Mouse (Mus musculus) kidney, adult 8-10 months (tissue): ENCODE measurements around the gene Adamts9.

Experiments
- DNase-seq, 2 experiments: peaks; one replicate each; pipeline ENCODE4 v3.0.0; 2022

Gene Adamts9

DNA sequence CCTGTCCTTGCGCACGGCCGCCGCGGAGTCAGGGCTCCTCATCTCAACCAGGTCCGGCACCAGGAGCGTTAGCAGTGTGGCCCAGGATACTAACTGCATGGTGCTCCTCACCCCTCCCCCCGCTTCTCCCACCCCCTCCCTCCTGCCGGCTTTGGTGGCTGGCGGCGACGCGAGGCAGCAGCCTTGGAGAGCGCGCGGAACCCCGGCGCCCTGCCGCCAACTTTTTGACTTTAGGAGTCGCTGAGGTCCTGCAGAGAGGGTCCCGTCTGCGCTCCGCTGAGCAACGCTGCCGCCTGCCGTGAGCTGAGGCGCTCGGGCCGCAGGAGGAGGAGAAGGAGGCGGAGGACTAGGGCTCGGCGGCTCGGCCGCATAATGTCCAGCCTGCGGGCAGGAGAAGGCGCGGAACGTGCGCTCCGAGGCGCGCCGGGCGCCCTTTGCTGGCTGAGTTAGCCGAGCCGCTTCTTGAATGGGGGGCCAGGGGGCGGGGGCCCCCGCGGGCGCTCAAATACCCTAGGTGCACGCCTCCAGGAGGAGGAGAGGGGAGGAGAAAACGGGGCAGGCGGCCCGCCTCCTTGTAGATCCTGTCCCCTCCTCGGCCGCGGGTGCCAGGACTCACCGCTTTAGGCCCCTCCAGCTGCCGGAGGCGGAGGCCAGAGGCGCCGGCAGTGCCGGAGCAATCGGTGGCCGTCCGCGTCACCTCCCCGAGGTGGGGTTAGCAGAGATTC lies at the start of gene Adamts9:
TSS of gene Adamts9 (minus strand) at position 436 of the 725 bp plus-strand sequence.
- peak; percentile 86 to 89 for DNase-seq

DNA sequence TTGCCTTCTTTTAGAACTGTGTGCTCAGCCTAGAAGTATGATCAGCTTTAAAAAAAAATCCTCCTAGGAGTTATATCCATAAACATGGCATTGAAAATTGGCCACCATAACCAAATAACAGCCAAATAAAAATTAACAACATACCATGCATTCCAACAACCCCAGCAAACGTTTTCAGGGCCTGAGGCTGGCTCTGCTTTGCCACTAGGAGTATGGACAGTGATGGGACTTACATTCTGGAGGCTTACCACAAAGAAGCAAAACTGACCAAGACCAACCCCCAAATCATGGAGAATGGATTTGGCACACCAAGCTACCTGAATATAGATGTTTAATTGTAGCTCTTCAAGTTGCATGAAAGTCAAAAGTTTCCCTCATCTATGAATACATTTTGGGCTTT lies 48.3 kb upstream of the Adamts9 start:
- DNase-seq, result no peak

DNA sequence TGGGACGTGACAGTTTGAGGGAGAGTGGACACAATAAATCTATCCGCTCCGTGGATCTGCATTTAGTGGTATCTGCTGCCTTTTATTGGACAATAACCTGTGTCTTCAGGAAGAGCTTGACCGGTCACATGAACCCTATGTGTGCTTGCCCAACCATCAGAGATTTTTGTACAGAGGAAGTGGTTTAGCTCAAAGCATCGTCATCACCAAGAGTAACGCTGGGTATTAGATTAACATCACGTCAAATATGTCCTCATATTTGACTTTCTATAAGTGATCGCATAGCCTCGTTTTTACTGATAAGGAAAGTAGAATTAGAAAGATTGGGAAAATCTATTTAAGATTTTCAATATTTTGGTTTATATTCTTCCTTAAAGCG lies 45.3 kb upstream of the Adamts9 start:
- DNase-seq, result no peak

DNA sequence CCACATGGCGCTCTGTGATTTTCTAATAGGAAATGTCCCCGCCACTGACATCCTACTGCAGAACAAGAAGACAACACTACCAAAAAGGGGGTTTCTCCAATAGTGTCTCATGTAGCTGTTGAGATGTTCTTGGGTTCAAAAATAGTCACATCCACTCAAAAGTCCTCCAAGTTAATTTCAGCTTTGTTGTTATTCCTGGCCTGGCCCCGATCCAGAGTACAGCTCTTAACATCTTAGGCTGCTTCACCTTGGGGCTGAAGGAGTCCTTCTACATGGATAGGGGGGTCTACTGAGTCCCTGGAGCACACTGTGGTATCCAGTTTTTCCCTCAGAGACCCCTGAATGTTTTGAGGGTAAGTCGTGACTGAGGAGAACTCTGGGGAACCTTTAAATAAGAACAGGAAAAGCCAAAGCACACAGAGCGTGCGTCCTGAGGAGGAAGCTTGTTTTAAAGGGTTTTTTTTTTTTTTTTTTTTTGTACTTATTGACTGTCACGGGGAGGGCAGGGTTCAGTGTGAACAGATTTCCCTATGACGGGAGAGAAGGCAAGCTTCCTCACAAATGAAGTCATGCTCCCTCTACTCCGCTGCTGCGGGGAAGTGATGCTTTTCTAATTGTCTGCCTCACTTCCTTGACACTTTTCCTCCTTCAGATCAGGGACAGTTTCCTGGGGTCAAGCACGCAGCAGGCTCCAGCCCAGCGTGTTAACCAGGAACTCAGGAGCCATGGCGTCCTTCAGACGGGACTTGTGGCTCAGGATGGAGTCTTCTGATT lies 44.7 kb upstream of the Adamts9 start:
- peak; percentile 30 to 37 for DNase-seq

DNA sequence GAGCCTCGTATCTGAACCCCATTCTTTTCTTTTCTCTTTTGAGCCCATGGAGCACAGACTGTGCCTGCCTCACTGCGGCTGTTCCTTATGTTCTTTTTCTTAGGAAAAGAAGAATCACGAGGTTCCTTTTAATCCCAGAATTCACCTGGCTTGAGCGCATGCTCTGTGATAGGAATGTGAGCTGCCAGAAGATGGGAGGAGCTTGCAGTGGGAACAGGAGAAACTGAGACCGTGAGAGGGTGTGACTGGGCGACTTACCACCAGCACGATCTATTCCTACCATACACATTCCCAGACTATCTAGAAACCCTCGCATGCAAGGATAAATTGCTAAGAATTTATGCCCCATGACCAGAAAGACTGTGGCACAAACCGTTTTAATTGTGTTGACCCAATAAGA lies 44.1 kb upstream of the Adamts9 start:
- peak; percentile 29 to 46 for DNase-seq

DNA sequence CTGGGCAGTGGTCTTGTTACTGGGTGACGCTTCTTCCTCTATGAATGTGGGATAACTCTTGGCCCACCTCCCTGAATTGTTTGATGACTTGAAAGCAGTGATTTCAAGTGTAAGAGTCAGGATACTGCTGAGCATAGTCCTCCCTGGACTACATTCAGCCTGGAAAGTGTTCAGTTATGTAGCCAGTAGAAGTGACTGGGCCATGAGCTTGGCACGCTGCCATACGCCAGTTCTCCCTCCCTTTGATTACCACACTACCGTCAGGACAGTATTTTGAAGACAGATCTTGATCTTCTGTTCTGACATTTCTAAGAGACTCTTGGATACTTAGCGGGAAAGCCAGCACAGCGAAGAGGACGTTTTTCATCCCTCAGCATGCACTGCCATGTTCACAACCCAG lies 40.1 kb upstream of the Adamts9 start:
- no peak for DNase-seq

DNA sequence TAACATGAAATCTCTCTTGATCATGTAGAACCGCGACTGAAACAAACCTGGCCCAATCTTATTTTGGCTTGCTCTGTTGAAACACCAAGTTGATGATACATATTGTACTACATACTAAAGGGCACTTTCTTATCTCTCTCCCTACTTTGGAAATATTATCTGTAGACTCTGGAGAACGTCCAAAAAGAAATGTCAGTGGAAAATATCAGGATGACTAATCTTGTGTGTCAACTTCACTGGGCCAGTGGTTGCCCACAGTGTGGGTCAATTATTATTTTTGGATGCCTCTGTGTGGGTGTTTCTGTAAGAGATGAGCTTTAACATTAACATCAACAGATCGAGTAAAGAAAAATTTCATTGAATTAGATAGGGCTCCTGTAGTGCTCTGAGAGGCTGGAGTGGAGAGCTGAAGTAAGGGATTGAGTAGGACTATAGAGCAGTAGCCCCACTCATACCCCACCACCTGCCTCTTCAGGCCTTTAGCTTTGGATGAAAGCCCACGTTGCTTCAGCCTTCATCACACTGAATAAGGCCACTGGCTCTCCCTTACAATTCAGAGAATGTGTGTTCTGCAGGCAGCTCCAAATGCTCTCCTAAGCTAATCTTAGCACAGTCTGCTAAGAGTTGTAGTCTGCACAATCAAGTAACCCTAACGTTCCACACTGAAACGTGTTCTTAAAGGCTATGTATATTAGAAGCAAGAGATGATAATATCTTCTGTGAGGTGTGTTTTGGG lies 38.3 kb upstream of the Adamts9 start:
- DNase-seq, result no peak

DNA sequence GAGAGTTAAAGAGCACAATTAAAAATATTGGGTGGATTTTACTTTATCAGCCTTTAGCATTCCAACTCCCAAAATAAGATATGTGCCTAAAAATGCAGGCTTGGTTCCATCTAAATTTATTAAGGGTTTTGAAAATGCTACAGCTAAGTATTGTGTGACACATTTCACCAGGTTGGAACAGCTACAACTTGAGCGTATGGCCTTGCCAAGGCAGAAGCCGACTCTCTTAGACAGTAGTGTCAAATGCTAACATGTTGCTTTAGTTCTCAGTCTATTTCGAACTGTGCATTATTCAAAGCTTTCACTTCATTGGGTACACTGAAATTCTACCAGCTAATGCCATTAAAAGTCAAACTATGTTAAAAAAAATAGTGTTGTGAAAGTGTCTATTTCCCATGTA lies 30.0 kb upstream of the Adamts9 start:
- no peak for DNase-seq

DNA sequence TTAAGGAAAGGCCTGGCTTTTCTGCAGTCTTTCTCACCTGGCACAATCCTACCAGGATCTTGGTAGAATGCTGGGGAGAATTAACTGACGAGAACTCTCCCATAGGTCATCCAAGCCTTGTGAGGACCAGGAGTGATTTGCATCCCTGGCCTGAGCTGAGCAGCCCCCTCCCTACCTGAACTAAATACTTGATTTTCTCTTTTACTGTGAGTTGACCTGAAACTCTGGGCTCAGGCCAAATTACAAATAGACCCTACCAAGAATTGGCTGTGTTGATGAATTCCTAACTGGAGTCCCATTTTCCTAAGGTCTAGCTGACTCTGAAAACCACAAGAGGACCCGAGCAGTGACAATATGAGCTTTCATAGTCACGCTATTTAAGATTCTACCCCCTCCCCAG lies 25.4 kb upstream of the Adamts9 start:
- DNase-seq, result no peak

DNA sequence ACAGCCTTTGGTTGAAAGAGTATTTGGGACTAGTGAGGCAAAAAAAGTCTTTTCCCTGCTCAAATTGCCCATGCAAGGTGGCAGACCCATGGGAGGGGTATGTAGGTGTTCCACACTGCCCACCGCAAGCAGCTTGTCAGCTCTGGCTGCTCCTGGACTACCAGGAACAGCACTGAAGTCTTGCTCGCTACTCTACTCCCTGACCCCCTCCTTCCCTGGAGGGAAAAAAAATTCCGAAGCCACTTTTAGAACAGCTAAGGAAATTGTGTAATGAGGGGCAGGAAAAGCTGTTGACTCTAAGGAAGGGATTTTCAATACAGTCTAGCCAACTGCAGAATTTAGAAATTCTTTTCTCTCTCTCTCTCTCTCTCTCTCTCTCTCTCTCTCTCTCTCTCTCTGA lies 24.9 kb upstream of the Adamts9 start:
- DNase-seq, result peak; percentile 15 to 44

DNA sequence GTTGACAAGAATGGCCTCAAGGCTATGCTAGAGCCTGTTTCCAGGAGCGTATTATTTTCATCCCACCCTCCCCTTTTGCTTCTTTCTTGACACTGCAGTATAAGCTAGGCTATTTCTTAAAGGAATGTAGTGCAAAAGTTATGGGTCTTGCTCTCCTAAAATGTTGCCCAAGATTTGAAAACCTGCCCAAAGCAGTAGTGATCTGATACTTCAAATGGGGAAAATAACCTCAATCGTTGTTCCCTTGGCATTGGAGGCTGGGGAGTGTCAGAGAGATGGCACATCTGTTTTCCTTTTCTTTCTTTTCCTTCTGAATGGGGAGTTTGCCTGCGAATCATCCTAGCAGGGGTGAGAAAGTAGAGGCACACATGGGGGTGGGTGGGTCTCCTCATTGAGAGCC lies 19.7 kb upstream of the Adamts9 start:
- no peak for DNase-seq

DNA sequence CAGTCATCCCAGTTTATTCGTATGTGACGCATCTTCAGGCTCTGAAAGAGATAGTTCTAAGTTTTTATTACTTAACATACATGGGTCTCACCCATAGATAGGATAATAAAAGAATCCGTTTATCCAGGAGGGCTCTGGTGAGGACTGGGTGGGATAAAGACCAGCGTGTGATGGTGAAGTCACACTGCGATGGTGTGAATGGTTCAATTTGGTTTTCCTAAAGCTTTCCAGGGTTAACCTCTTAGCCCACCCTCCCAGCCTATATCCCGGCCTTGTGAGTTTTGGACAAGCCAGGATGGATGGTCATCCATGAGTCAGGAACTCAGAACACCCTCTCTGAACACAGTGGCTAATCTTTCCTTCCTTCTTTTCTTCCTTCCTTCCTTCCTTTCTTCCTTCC lies 17.7 kb upstream of the Adamts9 start:
- no peak for DNase-seq

DNA sequence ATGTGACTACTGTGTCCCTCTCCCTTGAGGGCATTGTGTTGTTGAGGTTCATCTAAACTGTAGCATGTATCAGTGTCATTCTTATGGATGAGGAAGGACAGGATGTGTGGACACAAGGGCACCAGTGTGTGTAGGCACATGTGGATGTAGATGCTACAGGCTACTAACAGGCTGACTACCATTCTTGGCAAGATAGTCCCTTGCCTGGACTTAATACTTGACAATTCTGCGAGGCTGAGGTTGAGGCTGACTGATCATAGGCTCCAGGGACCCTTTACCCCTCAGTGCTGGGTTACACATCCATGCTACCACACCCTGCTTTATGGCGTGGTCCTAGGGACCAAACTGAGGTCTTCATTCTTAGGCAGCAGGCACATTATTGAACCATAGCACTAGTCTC lies 16.1 kb upstream of the Adamts9 start:
- no peak for DNase-seq

DNA sequence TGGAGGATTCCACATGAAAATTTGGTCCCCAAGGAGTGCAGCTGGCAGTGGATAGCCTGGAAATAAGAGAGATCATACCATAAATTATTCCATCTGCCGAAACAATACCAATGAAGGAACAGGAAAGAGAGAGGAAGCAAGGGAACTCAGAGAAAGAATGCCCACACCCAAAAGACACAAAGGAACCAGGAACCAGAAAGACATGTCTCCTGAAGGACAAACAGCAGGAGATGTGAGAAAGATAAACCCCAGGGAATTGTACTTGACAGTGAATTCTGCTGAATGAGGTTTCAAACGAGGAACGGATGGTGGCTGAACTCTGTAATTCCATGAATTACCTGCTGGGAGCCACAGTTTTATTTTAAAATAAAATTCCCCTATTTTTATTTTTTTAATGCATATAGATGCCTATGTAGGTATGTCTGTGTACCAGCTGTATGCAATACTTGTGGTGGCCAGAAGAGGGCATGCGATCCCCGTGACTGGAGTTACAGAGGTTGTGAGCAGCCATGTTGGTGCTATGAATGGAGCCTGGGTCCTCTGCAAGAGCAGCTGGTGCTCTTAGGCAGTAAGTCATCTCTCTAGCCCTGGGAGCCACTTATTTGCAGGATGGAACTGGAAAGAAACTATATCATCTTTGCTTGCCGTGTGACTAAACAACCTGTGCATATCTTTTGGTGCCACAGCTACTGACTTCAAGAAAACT lies 4.2 kb upstream of the Adamts9 start:
- no peak for DNase-seq

DNA sequence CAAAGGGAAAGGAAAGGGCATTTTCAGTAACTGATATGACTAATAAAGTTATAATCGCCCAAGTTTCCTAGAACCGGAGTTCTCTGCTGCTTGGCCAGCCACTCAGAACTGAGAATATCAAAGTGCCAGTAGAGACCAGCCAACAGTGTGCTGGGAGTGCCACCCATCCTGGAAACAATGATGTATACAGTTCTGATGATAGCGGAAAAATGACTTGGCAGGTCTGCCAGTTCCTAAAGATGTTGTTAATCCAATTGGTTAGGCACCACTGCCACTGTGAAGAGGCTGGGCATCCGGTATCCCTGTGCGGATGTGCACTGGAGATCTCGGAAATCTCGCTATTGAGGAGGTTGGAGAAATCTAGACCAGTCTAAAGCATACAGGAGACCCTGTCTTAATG lies 1.4 kb upstream of the Adamts9 start:
- DNase-seq, result no peak

DNA sequence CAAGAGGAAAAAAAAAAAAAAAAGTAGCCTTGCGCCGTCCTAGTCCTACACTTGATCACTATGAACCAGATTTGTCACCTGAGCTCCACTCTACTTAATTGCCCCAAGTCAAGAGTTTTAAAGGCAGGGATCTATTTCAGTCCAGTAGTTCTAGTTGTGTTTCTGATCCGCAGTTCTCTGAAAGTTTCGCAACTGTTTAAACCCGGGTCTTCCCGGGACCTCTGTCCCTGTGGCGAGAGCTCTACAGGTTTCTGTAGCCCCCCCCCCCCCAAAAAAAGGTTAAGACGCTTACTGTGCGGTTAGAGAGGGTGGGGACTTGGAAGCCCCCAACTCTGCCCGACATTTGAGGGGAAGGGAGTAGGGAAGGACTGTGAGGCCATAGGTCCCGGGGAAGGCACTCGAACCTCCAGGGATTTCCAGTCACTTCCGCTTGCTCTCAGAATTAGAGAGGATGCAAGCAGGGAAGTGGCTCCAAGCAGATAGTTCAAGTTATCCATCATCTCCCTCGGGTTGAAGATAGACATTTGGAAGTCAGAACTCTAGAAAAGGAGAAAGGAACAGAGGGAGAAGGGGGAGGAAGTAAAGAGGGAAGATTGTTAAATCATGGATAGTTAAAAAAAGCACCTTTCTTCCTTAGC lies 875 bp upstream of the Adamts9 start:
- DNase-seq, result no peak

DNA sequence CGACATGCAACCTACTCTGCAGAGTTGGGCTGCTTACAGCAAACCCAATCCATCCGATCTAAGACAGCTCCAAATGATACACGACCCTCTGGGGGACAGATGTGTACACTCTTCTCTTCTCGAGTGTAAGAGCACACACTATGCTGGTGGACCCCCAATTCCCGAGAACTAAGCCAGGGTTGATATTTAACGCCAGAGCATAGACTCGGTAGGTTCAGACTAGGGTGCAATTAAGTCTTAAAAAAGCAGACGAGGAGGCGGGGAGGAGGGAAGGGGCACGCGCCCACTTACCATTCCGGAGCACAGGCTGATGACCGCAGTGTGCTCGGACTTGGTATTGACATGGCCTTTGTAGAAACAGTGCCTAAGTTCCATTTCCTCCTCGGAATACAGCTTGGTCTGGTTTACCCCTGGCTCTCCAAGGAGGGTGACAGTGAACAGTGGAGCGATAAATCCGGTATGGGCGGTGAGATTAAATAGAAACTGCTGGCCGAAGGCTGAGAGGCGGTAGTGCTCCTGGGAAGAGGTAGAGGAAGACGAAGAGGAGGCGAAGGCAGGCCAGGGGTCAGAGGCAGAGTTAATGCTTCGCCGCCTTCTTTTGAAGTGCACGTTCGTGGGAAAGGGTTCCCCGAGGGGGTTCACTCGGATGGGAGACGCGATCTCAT lies 1.4 kb downstream of the Adamts9 start:
- peak in 1 of 2 experiments; percentile 46 for DNase-seq

DNA sequence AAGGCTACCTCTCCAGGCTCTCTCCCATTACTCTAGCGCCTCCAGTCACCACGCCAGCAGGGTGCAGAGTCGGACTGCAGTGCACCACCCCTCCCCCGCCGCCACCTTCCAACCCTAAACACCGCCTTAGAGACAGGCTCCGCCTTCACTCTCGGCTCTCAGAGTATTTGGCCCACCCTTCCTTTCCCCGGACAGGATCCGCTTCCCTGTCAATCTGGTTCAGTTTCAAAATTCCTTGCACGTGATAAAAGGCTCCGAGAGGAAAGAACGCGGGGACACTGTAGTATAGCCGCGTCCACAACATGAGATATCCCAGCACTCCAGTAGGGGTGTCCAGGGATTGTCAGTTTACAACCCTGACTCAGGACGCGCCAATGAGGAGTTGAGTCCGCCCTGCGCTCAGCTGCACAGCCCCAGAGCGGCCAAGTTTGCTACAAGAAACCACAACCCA lies 2.0 kb downstream of the Adamts9 start:
- DNase-seq, result peak; percentile 94 to 95

DNA sequence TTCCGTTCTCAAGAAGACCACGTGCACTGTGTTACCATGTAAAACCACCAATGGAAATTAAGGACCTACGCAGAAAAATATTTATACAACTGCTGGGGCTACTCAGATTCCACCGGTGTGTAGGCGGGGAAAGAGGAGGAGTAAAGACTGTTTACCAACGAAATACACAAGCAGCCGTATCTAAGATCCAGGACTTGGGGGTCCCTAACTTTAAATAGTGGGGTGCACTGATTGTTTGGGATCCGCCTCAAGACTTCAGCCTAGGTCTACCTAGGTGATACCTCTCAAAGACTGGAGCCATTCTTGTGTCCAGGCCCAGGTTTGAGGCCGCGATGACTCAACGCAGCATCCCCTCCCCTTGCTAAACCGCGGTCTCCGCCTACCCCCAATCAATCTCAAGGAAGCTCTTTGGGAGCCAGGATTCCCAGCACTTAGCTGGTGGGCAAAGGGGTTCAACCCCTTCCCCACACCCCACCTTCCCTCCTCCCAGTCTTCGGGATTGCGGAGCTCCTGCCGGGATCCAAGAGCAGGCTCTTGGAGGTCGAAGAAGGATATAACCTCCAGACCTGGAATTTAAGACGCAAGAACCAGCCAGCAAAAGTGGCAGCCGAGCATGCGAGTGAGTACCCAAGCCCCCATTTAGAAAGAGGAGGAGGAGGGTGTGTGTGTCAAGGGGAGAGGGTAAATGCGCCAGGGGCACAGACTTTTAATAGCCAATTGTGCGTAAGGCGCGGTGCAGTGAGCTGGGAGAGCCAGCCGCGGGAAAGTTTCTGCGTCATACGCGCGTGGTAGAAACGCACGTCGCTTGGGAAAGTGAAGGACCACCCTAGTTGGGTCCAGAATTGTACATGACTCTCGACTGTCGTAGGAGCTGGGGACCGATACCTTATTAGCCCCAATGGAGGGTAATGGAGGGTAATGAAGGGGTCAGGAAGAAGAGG lies 2.8 kb downstream of the Adamts9 start:
- DNase-seq, result peak; percentile 50 to 60

DNA sequence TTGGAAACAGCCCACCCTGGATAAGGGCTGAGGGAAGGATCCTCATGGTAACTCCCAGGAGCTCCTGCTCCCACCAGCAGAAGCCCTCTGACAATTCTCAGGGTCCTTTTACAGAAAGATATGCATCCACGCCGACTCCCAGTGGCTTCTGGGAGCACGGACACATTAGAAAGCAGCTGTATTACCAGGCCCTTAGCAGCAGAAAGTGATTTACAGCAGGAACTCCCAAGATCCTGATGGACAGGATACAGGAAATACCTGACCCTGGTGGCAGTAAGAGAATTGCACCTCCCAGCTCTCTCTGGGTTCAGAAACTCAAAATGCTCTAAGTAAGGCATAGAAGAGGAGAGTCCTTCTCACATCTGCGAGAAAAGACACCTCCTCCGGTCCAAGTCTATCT lies 15.0 kb downstream of the Adamts9 start:
- DNase-seq, result no peak

DNA sequence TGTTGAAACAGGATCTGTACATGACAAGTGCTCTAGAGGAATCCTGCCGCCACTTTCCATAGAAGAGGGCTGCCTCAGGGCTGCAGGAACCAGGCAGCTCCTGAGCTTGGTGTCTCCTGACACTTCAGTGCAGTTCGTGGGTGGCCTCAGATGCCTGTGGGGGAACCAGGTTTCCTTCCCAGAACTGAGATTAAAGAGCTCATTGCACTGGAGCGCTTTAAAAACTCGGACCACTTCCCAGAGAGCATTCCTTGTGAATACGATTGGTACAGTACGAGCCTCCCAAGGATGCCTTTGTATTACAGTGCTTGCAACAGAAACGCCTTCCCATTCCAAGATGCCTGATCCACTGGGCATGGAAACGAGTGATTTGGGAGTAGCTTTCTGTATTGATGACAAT lies 18.8 kb downstream of the Adamts9 start:
- no peak for DNase-seq
